Mouse (Mus musculus) liver, adult 2 months (tissue): ENCODE data around the gene Pgghg.

Experiments used
- CTCF ChIP-seq: fragments of 200-500 bp; IDR thresholded peaks from 2 replicates; pipeline ENCODE4 v1.5.1; 2011; ENCODE audit warnings: low read depth, low read length, control low read depth
- POLR2A ChIP-seq: fragments of 200-500 bp; IDR thresholded peaks from 2 replicates; pipeline ENCODE4 v1.6.1; 2011; ENCODE audit warnings: low read length, control low read depth; ENCODE audit not compliant: insufficient read depth; ENCODE audit errors: extremely low read depth

- TF ChIP-seq CTCF, result no peak
- no peak for TF ChIP-seq POLR2A
Measured at GRCm38 (mm10) chr7:140981704-140982103, 40.5 kb downstream of the Pgghg start.
